Mouse (Mus musculus) forebrain, embryonic 16.5 days (tissue): Measurements from ENCODE around the gene Podxl2. TPM values are rescaled to one million over a fixed set of nuclear protein-coding genes. Genes with fewer than 3 reads are reported as not detected.

ENCODE experiments used
- ATAC-seq: fragments of 200-750 bp; cut with Nextera tagmentation; 2 replicates; pipeline ENCODE4 v1.8.0; 2017; ENCODE audit warnings: mild to moderate bottlenecking, moderate library complexity
- H3K27ac ChIP-seq: fragments of 300-500 bp; sonication (generic); 2 replicates; pipeline ENCODE4 v1.5.1; 2014; ENCODE audit warnings: low read length, control low read depth
- H3K27me3 ChIP-seq: fragments of 300-500 bp; sonication (generic); replicated peaks from 2 replicates; pipeline ENCODE4 v1.6.1; 2014; ENCODE audit warnings: low read length; ENCODE audit not compliant: control insufficient read depth, insufficient read depth
- H3K36me3 ChIP-seq: fragments of 300-500 bp; sonication (generic); 2 replicates; pipeline ENCODE4 v1.6.1; 2014; ENCODE audit not compliant: control insufficient read depth, insufficient read depth
- H3K4me1 ChIP-seq: fragments of 300-500 bp; sonication (generic); replicated peaks from 2 replicates; pipeline ENCODE4 v1.6.1; 2014; ENCODE audit warnings: low read length; ENCODE audit not compliant: control insufficient read depth, insufficient read depth
- H3K4me2 ChIP-seq: fragments of 300-500 bp; sonication (generic); 2 replicates; pipeline ENCODE4 v1.6.1; 2014; ENCODE audit warnings: mild to moderate bottlenecking, low read length, control low read depth
- H3K4me3 ChIP-seq: fragments of 300-500 bp; sonication (generic); replicated peaks from 2 replicates; pipeline ENCODE4 v1.5.1; 2014; ENCODE audit warnings: mild to moderate bottlenecking, low read length, control low read depth
- H3K9ac ChIP-seq: fragments of 300-500 bp; sonication (generic); replicated peaks from 2 replicates; pipeline ENCODE4 v1.6.1; 2014; ENCODE audit warnings: low read depth, low read length, control low read depth
- H3K9me3 ChIP-seq: fragments of 300-500 bp; sonication (generic); 2 replicates; pipeline ENCODE4 v1.6.1; 2016; ENCODE audit warnings: low read length; ENCODE audit not compliant: control insufficient read depth
- WGBS: fragments of 180-500 bp; shearing (Covaris S2); extraction: QIAGEN DNeasy Blood & Tissue Kit; methylation state at CpG from one replicate; pipeline ENCODE4 v1.1.7; 2014; 5-methylcytosine and 5-hydroxymethylcytosine counted together
- polyA plus RNA-seq: library from polyadenylated mRNA; unstranded; fragments of >200 nt; fragmentation: Nextera tagmentation; extraction: Ambion mirVana; gene quantifications from 2 replicates; pipeline ENCODE4 v1.2.1, GENCODE M21; 2015

The Podxl2 gene
- polyA plus RNA-seq, 1 experiment from 2014 or later, result 647 TPM

- Histone ChIP-seq H3K4me2 (no peak overlapping the region), H3K27ac (no peak overlapping the region), H3K36me3 (no peaks in the 10 kb centered on the region), H3K27me3 (no peaks in the 10 kb centered on the region), H3K4me1 (peaks cover 25% of the 10 kb centered on the region), H3K9me3 (no peaks in the 10 kb centered on the region), H3K4me3 (no peak overlapping the region), H3K9ac (no peak overlapping the region)
- no peak for ATAC-seq
- 73% methylated on average over 7 of the region's 7 CpGs for WGBS
Measured at GRCm38 (mm10) chr6:88905042-88905441, 30.2 kb upstream of the Podxl2 start.

GRCm38 (mm10) chr6:88904456-88904974 is 29.7 kb upstream of the Podxl2 start:
- H3K4me2 ChIP-seq, result no peak overlapping the region
- ATAC-seq, result no peak
- peaks cover 25% of the 10 kb centered on the region for H3K4me1 ChIP-seq

GRCm38 (mm10) chr6:88903708-88904107 is 28.9 kb upstream of the Podxl2 start:
- no peak overlapping the region for H3K4me3 ChIP-seq
- no peak for ATAC-seq
- 80% methylated on average over 5 of the region's 5 CpGs for WGBS

More at GRCm38 (mm10) chr6:88904456-88904974, 29.7 kb upstream of the Podxl2 start:
- WGBS, result 85% methylated on average over 4 of the region's 4 CpGs
- H3K9me3 ChIP-seq, result no peaks in the 10 kb centered on the region
- H3K9ac ChIP-seq, result no peak overlapping the region
- no peaks in the 10 kb centered on the region for H3K27me3 ChIP-seq
- H3K4me3 ChIP-seq, result no peak overlapping the region
- no peaks in the 10 kb centered on the region for H3K36me3 ChIP-seq
- no peak overlapping the region for H3K27ac ChIP-seq

GRCm38 (mm10) chr6:88901947-88902820 is 27.3 kb upstream of the Podxl2 start, which contains the start of gene Tpra1:
Tpra1 (plus strand) TSS chr6:88902251.
- H3K27ac ChIP-seq, result peak within 1 kb of the TSS; percentile 85
- under 1% methylated on average over 66 of the region's 66 CpGs for WGBS
- ATAC-seq, result peak; percentile 93
- no peaks in the 10 kb centered on the region for H3K9me3 ChIP-seq
- peak within 1 kb of the TSS; percentile 100 for H3K4me2 ChIP-seq
- no peaks in the 10 kb centered on the region for H3K27me3 ChIP-seq
- H3K36me3 ChIP-seq, result no peaks in the 10 kb centered on the region
- peak within 1 kb of the TSS; percentile 73 for H3K9ac ChIP-seq
- peaks cover 30% of the 10 kb centered on the region for H3K4me1 ChIP-seq
- H3K4me3 ChIP-seq, result peak within 1 kb of the TSS; percentile 94

More at GRCm38 (mm10) chr6:88903708-88904107, 28.9 kb upstream of the Podxl2 start:
- H3K9ac ChIP-seq, result no peak overlapping the region
- H3K36me3 ChIP-seq, result no peaks in the 10 kb centered on the region
- no peak overlapping the region; the same call in 1 of the 2 replicates for H3K4me2 ChIP-seq
- no peaks in the 10 kb centered on the region for H3K27me3 ChIP-seq
- H3K4me1 ChIP-seq, result peaks cover 25% of the 10 kb centered on the region
- H3K27ac ChIP-seq, result no peak overlapping the region
- no peaks in the 10 kb centered on the region for H3K9me3 ChIP-seq

GRCm38 (mm10) chr6:88901471-88901870 is 26.6 kb upstream of the Podxl2 start:
- Histone ChIP-seq H3K4me1 (peaks cover 25% of the 10 kb centered on the region), H3K27me3 (no peaks in the 10 kb centered on the region), H3K9me3 (no peaks in the 10 kb centered on the region), H3K36me3 (no peaks in the 10 kb centered on the region), H3K4me3 (peak overlapping the region; percentile 94), H3K27ac (peak overlapping the region; percentile 62), H3K9ac (peak overlapping the region; percentile 73), H3K4me2 (peak overlapping the region; percentile 100)
- no peak for ATAC-seq
- 3% methylated on average over 5 of the region's 5 CpGs for WGBS

- Histone ChIP-seq H3K9me3 (no peaks in the 10 kb centered on the region), H3K4me1 (peaks cover 24% of the 10 kb centered on the region), H3K36me3 (no peaks in the 10 kb centered on the region), H3K4me3 (no peak overlapping the region), H3K9ac (no peak overlapping the region), H3K27me3 (no peaks in the 10 kb centered on the region), H3K4me2 (no peak overlapping the region), H3K27ac (no peak overlapping the region)
- no peak for ATAC-seq
- WGBS, result 95% methylated on average over 2 of the region's 2 CpGs
Measured at GRCm38 (mm10) chr6:88899628-88900027, 24.8 kb upstream of the Podxl2 start.

GRCm38 (mm10) chr6:88899086-88899485 is 24.2 kb upstream of the Podxl2 start:
- WGBS, result 60% methylated on average over 4 of the region's 4 CpGs
- Histone ChIP-seq H3K4me3 (no peak overlapping the region), H3K9me3 (no peaks in the 10 kb centered on the region), H3K4me1 (peaks cover 24% of the 10 kb centered on the region), H3K27ac (no peak overlapping the region), H3K4me2 (peak overlapping the region; percentile 96), H3K36me3 (no peaks in the 10 kb centered on the region), H3K9ac (no peak overlapping the region), H3K27me3 (no peaks in the 10 kb centered on the region)
- no peak for ATAC-seq

GRCm38 (mm10) chr6:88898534-88899048 is 23.7 kb upstream of the Podxl2 start, which contains the start of gene Mcm2:
Mcm2 (minus strand) TSS chr6:88898780.
- 0% methylated on average over 33 of the region's 33 CpGs for WGBS
- H3K9ac ChIP-seq, result peak within 1 kb of the TSS; percentile 70
- no peaks in the 10 kb centered on the region for H3K27me3 ChIP-seq
- peak within 1 kb of the TSS; percentile 70 for H3K4me3 ChIP-seq
- peak within 1 kb of the TSS; percentile 96 for H3K4me2 ChIP-seq
- H3K36me3 ChIP-seq, result no peaks in the 10 kb centered on the region
- peaks cover 22% of the 10 kb centered on the region for H3K4me1 ChIP-seq
- no peaks in the 10 kb centered on the region for H3K9me3 ChIP-seq
- ATAC-seq, result peak; percentile 77
- peak within 1 kb of the TSS; percentile 71 for H3K27ac ChIP-seq

- no peaks in the 10 kb centered on the region for H3K27me3 ChIP-seq
- H3K4me3 ChIP-seq, result 0 out of 2 replicates have a peak overlapping the region, but pooled peaks have one; percentile 14
- no peak for ATAC-seq
- 0 out of 2 replicates have a peak overlapping the region, but pooled peaks have one; percentile 1 for H3K9ac ChIP-seq
- no peak overlapping the region for H3K27ac ChIP-seq
- peak overlapping the region; percentile 39 for H3K4me2 ChIP-seq
- no peaks in the 10 kb centered on the region for H3K36me3 ChIP-seq
- no peaks in the 10 kb centered on the region for H3K9me3 ChIP-seq
- WGBS, result 65% methylated on average over 7 of the region's 7 CpGs
- peaks cover 12% of the 10 kb centered on the region for H3K4me1 ChIP-seq
Measured at GRCm38 (mm10) chr6:88897246-88897645, 22.4 kb upstream of the Podxl2 start.
